Mouse (Mus musculus) lung, postnatal 0 days (tissue): ENCODE measurements around the gene Farsb. TPM values are rescaled to one million over a fixed set of nuclear protein-coding genes. Genes with fewer than 3 reads are reported as not detected.

Source experiments
- ATAC-seq: fragments of 200-750 bp; cut with Nextera tagmentation; 2 replicates; pipeline ENCODE4 v1.8.0; 2017; ENCODE audit warnings: moderate library complexity
- DNase-seq: peaks from one replicate; pipeline ENCODE4 v3.0.0-alpha.2; 2016; ENCODE audit warnings: low spot score
- H3K27ac ChIP-seq: fragments of 300-500 bp; sonication (generic); 2 replicates; pipeline ENCODE4 v1.5.1; 2014; ENCODE audit warnings: antibody characterized with exemption, mild to moderate bottlenecking, low read length, mixed read lengths
- H3K27me3 ChIP-seq: fragments of 300-500 bp; sonication (generic); replicated peaks from 2 replicates; pipeline ENCODE4 v1.6.1; 2014; ENCODE audit warnings: low read length, mixed read lengths; ENCODE audit not compliant: insufficient read depth
- H3K36me3 ChIP-seq: fragments of 300-500 bp; sonication (generic); 2 replicates; pipeline ENCODE4 v1.6.1; 2014; ENCODE audit warnings: low read length, mixed read lengths; ENCODE audit not compliant: insufficient read depth
- H3K4me1 ChIP-seq: fragments of 300-500 bp; sonication (generic); 2 replicates; pipeline ENCODE4 v1.6.1; 2014; ENCODE audit warnings: antibody characterized with exemption, low read depth, low read length, mixed read lengths; ENCODE audit not compliant: insufficient read depth
- H3K4me2 ChIP-seq: fragments of 300-500 bp; sonication (generic); replicated peaks from 2 replicates; pipeline ENCODE4 v1.6.1; 2014; ENCODE audit warnings: low read depth, mild to moderate bottlenecking, low read length, moderate library complexity, mixed read lengths
- H3K4me3 ChIP-seq: fragments of 300-500 bp; sonication (generic); 2 replicates; pipeline ENCODE4 v1.5.1; 2014; ENCODE audit warnings: low read depth, low read length
- H3K9ac ChIP-seq: fragments of 300-500 bp; sonication (generic); replicated peaks from 2 replicates; pipeline ENCODE4 v1.6.1; 2014; ENCODE audit warnings: low read depth, mild to moderate bottlenecking
- H3K9me3 ChIP-seq: fragments of 300-500 bp; sonication (generic); 2 replicates; pipeline ENCODE4 v1.6.1; 2016; ENCODE audit warnings: low read length, mixed read lengths
- CTCF ChIP-seq: IDR thresholded peaks from 2 replicates; pipeline ENCODE4 v1.5.1; 2016; ENCODE audit warnings: antibody characterized with exemption, mild to moderate bottlenecking
- EP300 ChIP-seq: IDR thresholded peaks from 2 replicates; pipeline ENCODE4 v1.6.1; 2016; ENCODE audit warnings: antibody characterized with exemption, mild to moderate bottlenecking, control low read depth
- WGBS: fragments of 180-500 bp; shearing (Covaris S2); extraction: QIAGEN DNeasy Blood & Tissue Kit; methylation state at CpG from one replicate; pipeline ENCODE4 v1.1.7; 2014; 5-methylcytosine and 5-hydroxymethylcytosine counted together
- polyA plus RNA-seq: library from polyadenylated mRNA; unstranded; fragments of >200 nt; fragmentation: Nextera tagmentation; extraction: Ambion mirVana; gene quantifications from 2 replicates; pipeline ENCODE4 v1.2.1, GENCODE M21; 2015

Gene Farsb
- polyA plus RNA-seq, 1 experiment from 2014 or later: 41.8 TPM

- H3K9me3 ChIP-seq: no peaks in the 10 kb centered on the region
- ATAC-seq: no peak
- H3K27me3 ChIP-seq: no peaks in the 10 kb centered on the region
- H3K9ac ChIP-seq: no peak overlapping the region
- 94% methylated on average over 4 of the region's 4 CpGs for WGBS
- H3K4me3 ChIP-seq: no peak overlapping the region
- H3K4me2 ChIP-seq: no peak overlapping the region
- TF ChIP-seq CTCF (no peak), EP300 (no peak)
- H3K4me1 ChIP-seq: no peaks in the 10 kb centered on the region
- no peak for DNase-seq
- H3K36me3 ChIP-seq: no peaks in the 10 kb centered on the region
- H3K27ac ChIP-seq: no peak overlapping the region
These were observed 107.7 kb downstream of the Farsb start for GRCm38 (mm10) chr1:78380950-78381349.

- Histone ChIP-seq H3K4me2 (no peak overlapping the region), H3K9me3 (no peaks in the 10 kb centered on the region), H3K9ac (no peak overlapping the region), H3K36me3 (no peaks in the 10 kb centered on the region), H3K4me1 (peaks cover 3% of the 10 kb centered on the region; the same call in 1 of the 2 replicates), H3K4me3 (no peak overlapping the region), H3K27ac (no peak overlapping the region; the same call in 1 of the 2 replicates), H3K27me3 (no peaks in the 10 kb centered on the region)
- TF ChIP-seq CTCF: no peak
- peak; percentile 54 for TF ChIP-seq EP300
- DNase-seq: peak; percentile 88
- 62% methylated on average over 3 of the region's 3 CpGs for WGBS
- ATAC-seq: peak; percentile 80
These were observed 113.6 kb downstream of the Farsb start for GRCm38 (mm10) chr1:78375058-78375457.

DNA sequence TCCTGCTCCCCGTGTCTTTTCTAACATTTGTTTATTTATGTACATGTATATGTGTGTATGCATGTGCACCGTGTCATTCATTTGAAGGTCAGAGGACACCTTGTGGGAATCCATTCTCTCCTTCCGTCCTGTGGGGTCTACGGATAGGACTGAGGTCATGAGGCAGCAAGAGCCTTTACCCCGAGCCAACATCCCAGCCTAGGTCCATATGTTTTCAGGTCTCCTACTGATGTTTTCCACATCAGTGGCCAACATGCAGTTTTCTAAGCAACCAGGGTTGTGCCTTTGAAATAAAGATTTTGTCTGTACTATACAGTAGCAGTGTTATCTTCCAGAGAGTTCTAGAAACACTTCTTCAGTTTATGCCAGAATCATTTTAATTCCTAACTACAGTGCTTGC, 114.9 kb downstream of the Farsb start:
- no peak overlapping the region for H3K9ac ChIP-seq
- H3K27ac ChIP-seq: no peak overlapping the region
- TF ChIP-seq EP300 (no peak), CTCF (no peak)
- no peaks in the 10 kb centered on the region for H3K9me3 ChIP-seq
- H3K4me2 ChIP-seq: no peak overlapping the region
- ATAC-seq (no peak), DNase-seq (no peak)
- 79% methylated on average over 5 of the region's 5 CpGs for WGBS
- no peaks in the 10 kb centered on the region for H3K36me3 ChIP-seq
- no peak overlapping the region for H3K4me3 ChIP-seq
- no peaks in the 10 kb centered on the region for H3K27me3 ChIP-seq
- H3K4me1 ChIP-seq: peaks cover 3% of the 10 kb centered on the region; the same call in 1 of the 2 replicates

GRCm38 (mm10) chr1:78372316-78372715, 116.4 kb downstream of the Farsb start:
- Histone ChIP-seq H3K9me3 (no peaks in the 10 kb centered on the region), H3K9ac (no peak overlapping the region), H3K4me3 (no peak overlapping the region), H3K4me2 (no peak overlapping the region), H3K36me3 (no peaks in the 10 kb centered on the region), H3K4me1 (peaks cover 3% of the 10 kb centered on the region; the same call in 1 of the 2 replicates), H3K27ac (0 out of 2 replicates have a peak overlapping the region, but pooled peaks have one; percentile 5), H3K27me3 (no peaks in the 10 kb centered on the region)
- 80% methylated on average over 9 of the region's 9 CpGs for WGBS
- ATAC-seq: no peak
- TF ChIP-seq EP300 (no peak), CTCF (no peak)
- DNase-seq: no peak

DNA sequence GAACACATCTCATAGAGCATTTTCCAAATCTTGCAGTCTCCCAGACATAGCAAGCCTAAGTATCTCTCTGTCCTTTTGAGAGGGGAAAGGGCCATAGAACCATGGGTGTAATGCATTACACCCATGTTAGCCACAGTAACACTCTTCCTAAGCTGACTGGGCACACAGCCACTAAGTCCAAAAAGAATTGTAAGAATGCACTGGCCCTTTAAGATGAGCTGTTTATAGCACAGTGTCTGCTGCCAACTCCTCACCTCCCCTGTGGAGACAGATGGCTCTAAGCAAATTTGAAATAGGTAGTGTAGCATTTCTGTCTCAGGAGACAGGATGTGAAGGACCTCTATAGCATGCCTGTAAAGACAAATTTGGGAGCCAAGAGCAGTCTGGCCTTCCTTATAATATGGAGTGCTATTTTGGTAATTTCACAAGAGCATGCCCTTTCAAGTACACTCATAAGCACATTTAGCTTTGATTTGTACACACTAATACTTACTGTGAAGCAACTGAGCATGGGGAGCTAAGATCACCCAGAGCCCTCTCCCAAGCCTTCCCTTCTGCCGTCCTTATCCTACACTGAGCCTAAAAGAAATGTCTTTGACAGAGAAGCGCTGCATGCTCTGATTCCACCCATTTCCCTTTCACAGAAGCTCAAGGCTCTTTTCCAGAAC, 117.0 kb downstream of the Farsb start:
- H3K4me1 ChIP-seq: peaks cover 3% of the 10 kb centered on the region; the same call in 1 of the 2 replicates
- no peaks in the 10 kb centered on the region for H3K36me3 ChIP-seq
- H3K4me3 ChIP-seq: no peak overlapping the region
- no peaks in the 10 kb centered on the region for H3K9me3 ChIP-seq
- no peak overlapping the region for H3K4me2 ChIP-seq
- peak; percentile 52 for ATAC-seq
- H3K27ac ChIP-seq: 0 out of 2 replicates have a peak overlapping the region, but pooled peaks have one; percentile 5
- 50% methylated on average over 2 of the region's 2 CpGs for whole genome bisulfite sequencing
- no peaks in the 10 kb centered on the region for H3K27me3 ChIP-seq
- no peak overlapping the region for H3K9ac ChIP-seq
- TF ChIP-seq EP300 (no peak), CTCF (no peak)
- peak; percentile 71 for DNase-seq

GRCm38 (mm10) chr1:78370121-78370520, 118.6 kb downstream of the Farsb start:
- Histone ChIP-seq H3K9ac (no peak overlapping the region), H3K27ac (no peak overlapping the region), H3K4me2 (no peak overlapping the region), H3K36me3 (no peaks in the 10 kb centered on the region), H3K27me3 (no peaks in the 10 kb centered on the region), H3K9me3 (no peaks in the 10 kb centered on the region), H3K4me1 (peaks cover 3% of the 10 kb centered on the region; the same call in 1 of the 2 replicates), H3K4me3 (no peak overlapping the region)
- no peak for DNase-seq
- no peak for ATAC-seq
- TF ChIP-seq CTCF (no peak), EP300 (no peak)
- WGBS: 21% methylated on average over 6 of the region's 6 CpGs

Other genes with a start within 250 kb of the Farsb start
- gene Sgpp2, start 178.6 kb downstream of the Farsb start, polyA plus RNA-seq: 10.9 and 14.0 TPM in 2 replicates
- 0.88 and 1.2 TPM in 2 replicates for gene Mogat1, start 22.1 kb upstream of the Farsb start, polyA plus RNA-seq
- gene BC035947, start 23.3 kb upstream of the Farsb start, polyA plus RNA-seq: 0.17 TPM in 1 of 2 replicates, not detected in the other
- gene Acsl3, start 168.9 kb upstream of the Farsb start, polyA plus RNA-seq: 22.7 and 23.3 TPM in 2 replicates
- 0.96 and 0.97 TPM in 2 replicates for gene Utp14b, start 169.1 kb upstream of the Farsb start, polyA plus RNA-seq